Mouse (Mus musculus): ENCODE measurements around the gene Kptn. TPM values are rescaled to one million over a fixed set of nuclear protein-coding genes. Genes with fewer than 3 reads are reported as not detected.

The Kptn gene
- 13.3 TPM for polyA plus RNA-seq (2014; fragmentation: Illumina TruSeq; extraction: RNeasy Lipid Tissue Mini Kit (QIAGEN cat#74804); ENCODE audit: insufficient read depth, low read depth, low replicate concordance)

DNA sequence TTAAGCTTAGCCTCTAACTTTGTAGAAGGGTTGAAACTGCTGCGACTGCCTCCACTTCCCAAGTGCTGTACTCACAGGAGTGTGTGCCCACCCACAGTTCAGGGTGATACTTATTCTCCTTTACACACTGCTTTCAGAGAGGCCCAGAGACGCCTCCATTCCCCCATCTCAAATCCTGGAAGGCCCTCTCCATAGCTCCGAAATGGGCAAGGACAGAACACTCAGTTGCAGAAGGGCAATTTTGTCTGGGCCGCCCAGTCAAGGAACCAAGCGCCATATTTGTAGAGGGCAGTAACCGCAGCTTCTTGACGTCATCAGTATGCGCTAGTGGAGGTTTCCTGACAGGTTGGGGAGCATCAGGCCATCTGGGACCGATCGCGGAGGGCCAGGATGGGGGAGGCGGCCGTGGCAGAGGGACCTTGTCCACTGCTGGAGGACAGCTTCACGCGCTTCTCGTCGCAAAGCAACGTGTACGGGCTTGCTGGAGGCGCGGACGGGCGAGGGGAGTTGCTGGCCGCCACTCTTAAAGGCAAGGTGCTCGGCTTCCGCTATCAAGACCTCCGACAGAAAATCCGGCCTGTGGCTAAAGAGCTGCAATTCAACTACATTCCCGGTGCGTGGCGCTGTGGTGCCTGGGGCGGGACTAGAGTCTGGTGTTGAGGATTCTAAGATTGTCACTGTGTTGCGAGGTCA, at the start of gene Kptn:
Kptn (plus strand) TSS at position 327 of the 693 bp plus-strand sequence.

GRCm38 (mm10) chr7:16098021-16099017, 21.4 kb upstream of the Kptn start, which contains the start of gene Napa:
Gene Napa, plus strand, starts transcription at chr7:16098458.

DNA sequence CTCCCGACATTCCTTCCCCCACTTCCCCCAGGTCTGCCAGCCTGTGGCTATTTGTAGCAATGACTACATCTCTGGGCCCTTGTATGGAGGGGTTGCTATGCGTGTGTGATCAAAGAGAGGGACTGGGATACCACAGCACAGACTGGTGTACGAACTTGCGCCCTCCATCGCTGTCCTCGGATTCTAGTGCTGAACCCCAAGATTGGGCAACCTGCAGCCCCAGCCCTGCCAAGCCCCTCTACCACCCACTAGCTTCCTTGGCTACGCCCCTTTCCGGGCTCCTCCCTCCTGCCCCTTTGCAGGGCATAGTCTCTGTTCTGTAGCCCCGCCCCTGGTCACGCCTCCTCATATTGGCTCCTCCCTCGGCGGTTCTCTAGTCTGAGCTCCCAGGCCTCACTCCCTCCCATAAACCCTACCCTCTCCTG, 9.7 kb downstream of the Kptn start, which contains the start of gene Slc8a2:
Slc8a2 (plus strand) TSS at position 406 of the 425 bp plus-strand sequence.

DNA sequence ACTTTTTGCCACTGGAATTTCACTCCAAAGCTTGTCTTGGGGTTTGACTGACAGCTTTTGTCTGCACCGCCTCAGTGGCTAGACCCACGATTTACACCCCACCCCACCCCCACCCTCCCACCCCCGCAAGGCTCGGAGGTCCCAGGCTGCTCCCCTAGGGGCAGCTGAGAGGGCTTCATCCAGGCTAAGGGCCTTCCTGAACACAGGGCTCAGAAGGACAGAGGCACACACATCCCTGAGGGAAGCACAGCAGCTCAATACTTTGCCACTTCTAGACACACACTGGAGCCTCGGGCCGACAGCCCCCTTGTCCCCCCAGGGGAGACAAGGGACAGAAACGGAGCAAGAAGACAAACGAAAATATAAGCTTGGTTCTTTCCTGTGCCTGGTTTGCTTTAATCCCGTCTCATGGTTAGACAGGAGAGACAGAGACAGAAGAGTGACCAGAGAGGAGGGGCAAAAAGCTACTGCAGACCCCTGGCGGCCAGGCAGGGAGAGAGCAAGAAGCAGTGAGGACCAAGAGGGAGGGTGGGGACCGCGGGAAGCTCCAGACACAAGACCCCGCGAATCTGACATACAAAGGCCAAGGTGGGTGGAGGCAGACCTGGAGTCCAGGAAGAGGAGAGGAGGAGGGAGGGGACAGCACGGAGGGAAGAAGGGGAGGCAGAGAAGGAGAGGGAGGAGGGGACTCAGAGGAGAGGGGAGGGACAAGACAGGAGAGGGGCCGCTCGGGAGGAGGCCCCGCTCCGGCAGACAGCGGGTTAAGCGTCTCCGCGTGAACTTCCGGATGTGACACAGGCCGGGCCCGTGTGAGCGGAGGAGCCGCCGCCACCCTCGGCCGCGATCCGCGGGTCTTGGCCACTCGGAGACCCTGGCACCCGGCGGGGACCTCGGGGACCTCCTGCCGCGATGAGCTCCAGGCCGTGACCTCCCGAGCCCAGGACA, 55.2 kb downstream of the Kptn start, which contains the start of gene Meis3:
Meis3 (plus strand) TSS at position 494 of the 945 bp plus-strand sequence.

Other genes starting within 250 kb of the Kptn start
- not detected for gene Crx, start 239.9 kb upstream of the Kptn start, polyA plus RNA-seq (2014; fragmentation: Illumina TruSeq; extraction: RNeasy Lipid Tissue Mini Kit (QIAGEN cat#74804); ENCODE audit: insufficient read depth, low read depth, low replicate concordance)
- not detected for gene Crxos, start 237.3 kb upstream of the Kptn start, polyA plus RNA-seq (2014; fragmentation: Illumina TruSeq; extraction: RNeasy Lipid Tissue Mini Kit (QIAGEN cat#74804); ENCODE audit: insufficient read depth, low read depth, low replicate concordance)
- 594 TPM for gene Selenow, start 197.5 kb upstream of the Kptn start, polyA plus RNA-seq (2014; fragmentation: Illumina TruSeq; extraction: RNeasy Lipid Tissue Mini Kit (QIAGEN cat#74804); ENCODE audit: insufficient read depth, low read depth, low replicate concordance)
- gene Nop53, start 173.8 kb upstream of the Kptn start, polyA plus RNA-seq (2014; fragmentation: Illumina TruSeq; extraction: RNeasy Lipid Tissue Mini Kit (QIAGEN cat#74804); ENCODE audit: insufficient read depth, low read depth, low replicate concordance): 186 TPM
- gene Ehd2, start 152.3 kb upstream of the Kptn start, polyA plus RNA-seq (2014; fragmentation: Illumina TruSeq; extraction: RNeasy Lipid Tissue Mini Kit (QIAGEN cat#74804); ENCODE audit: insufficient read depth, low read depth, low replicate concordance): 87.4 TPM
- gene Bicra, start 72.0 kb upstream of the Kptn start, polyA plus RNA-seq (2014; fragmentation: Illumina TruSeq; extraction: RNeasy Lipid Tissue Mini Kit (QIAGEN cat#74804); ENCODE audit: insufficient read depth, low read depth, low replicate concordance): 2.7 TPM
- gene Zfp541, start 58.1 kb upstream of the Kptn start, polyA plus RNA-seq (2014; fragmentation: Illumina TruSeq; extraction: RNeasy Lipid Tissue Mini Kit (QIAGEN cat#74804); ENCODE audit: insufficient read depth, low read depth, low replicate concordance): not detected
- gene Napa, start 21.4 kb upstream of the Kptn start, polyA plus RNA-seq (2014; fragmentation: Illumina TruSeq; extraction: RNeasy Lipid Tissue Mini Kit (QIAGEN cat#74804); ENCODE audit: insufficient read depth, low read depth, low replicate concordance): 58.6 TPM
- 0.25 TPM for gene Slc8a2, start 9.9 kb downstream of the Kptn start, polyA plus RNA-seq (2014; fragmentation: Illumina TruSeq; extraction: RNeasy Lipid Tissue Mini Kit (QIAGEN cat#74804); ENCODE audit: insufficient read depth, low read depth, low replicate concordance)
- 7.1 TPM for gene Meis3, start 55.2 kb downstream of the Kptn start, polyA plus RNA-seq (2014; fragmentation: Illumina TruSeq; extraction: RNeasy Lipid Tissue Mini Kit (QIAGEN cat#74804); ENCODE audit: insufficient read depth, low read depth, low replicate concordance)
- gene Dhx34, start 102.1 kb downstream of the Kptn start, polyA plus RNA-seq (2014; fragmentation: Illumina TruSeq; extraction: RNeasy Lipid Tissue Mini Kit (QIAGEN cat#74804); ENCODE audit: insufficient read depth, low read depth, low replicate concordance): 5.7 TPM
- 1.2 TPM for gene C5ar2, start 124.3 kb downstream of the Kptn start, polyA plus RNA-seq (2014; fragmentation: Illumina TruSeq; extraction: RNeasy Lipid Tissue Mini Kit (QIAGEN cat#74804); ENCODE audit: insufficient read depth, low read depth, low replicate concordance)
- 10.3 TPM for gene C5ar1, start 139.6 kb downstream of the Kptn start, polyA plus RNA-seq (2014; fragmentation: Illumina TruSeq; extraction: RNeasy Lipid Tissue Mini Kit (QIAGEN cat#74804); ENCODE audit: insufficient read depth, low read depth, low replicate concordance)
- 21.4 TPM for gene Inafm1, start 153.7 kb downstream of the Kptn start, polyA plus RNA-seq (2014; fragmentation: Illumina TruSeq; extraction: RNeasy Lipid Tissue Mini Kit (QIAGEN cat#74804); ENCODE audit: insufficient read depth, low read depth, low replicate concordance)
- 58.7 TPM for gene Ccdc9, start 166.9 kb downstream of the Kptn start, polyA plus RNA-seq (2014; fragmentation: Illumina TruSeq; extraction: RNeasy Lipid Tissue Mini Kit (QIAGEN cat#74804); ENCODE audit: insufficient read depth, low read depth, low replicate concordance)
- 17.1 TPM for gene Bbc3, start 188.5 kb downstream of the Kptn start, polyA plus RNA-seq (2014; fragmentation: Illumina TruSeq; extraction: RNeasy Lipid Tissue Mini Kit (QIAGEN cat#74804); ENCODE audit: insufficient read depth, low read depth, low replicate concordance)